Mouse (Mus musculus) lung, adult 18-20 months (tissue): ENCODE measurements around the gene Jade1.
A peak's percentile ranks its signal among the peaks of the same experiment; 100 is the strongest.

Source experiments
- DNase-seq, 2 experiments: peaks; one replicate each; pipeline ENCODE4 v3.0.0; 2022; ENCODE audit warnings: mixed read lengths in 2 of 2

Gene Jade1

GRCm38 (mm10) chr3:41555491-41556381 is at the start of gene Jade1:
Jade1 (plus strand) TSS chr3:41555731.
- no peak for DNase-seq

GRCm38 (mm10) chr3:41509441-41509840 is 46.1 kb upstream of the Jade1 start:
- DNase-seq, result peak; percentile 74 to 89

- DNase-seq, result no peak
Observed at GRCm38 (mm10) chr3:41510191-41510590, 45.3 kb upstream of the Jade1 start.

GRCm38 (mm10) chr3:41510750-41511149 is 44.8 kb upstream of the Jade1 start:
- no peak for DNase-seq

- DNase-seq, result no peak
Observed at GRCm38 (mm10) chr3:41514003-41514402, 41.5 kb upstream of the Jade1 start.

GRCm38 (mm10) chr3:41514683-41515305 is 40.7 kb upstream of the Jade1 start:
- peak in 1 of 2 experiments; percentile 38 for DNase-seq

GRCm38 (mm10) chr3:41516961-41517518 is 38.5 kb upstream of the Jade1 start:
- no peak for DNase-seq

- no peak for DNase-seq
Observed at GRCm38 (mm10) chr3:41520925-41521324, 34.6 kb upstream of the Jade1 start.

GRCm38 (mm10) chr3:41521733-41522132 is 33.8 kb upstream of the Jade1 start:
- peak in 1 of 2 experiments; percentile 48 for DNase-seq

GRCm38 (mm10) chr3:41522226-41523005 is 33.1 kb upstream of the Jade1 start:
- DNase-seq, result peak; percentile 77 to 84

GRCm38 (mm10) chr3:41523006-41523375 is 32.5 kb upstream of the Jade1 start:
- no peak for DNase-seq

GRCm38 (mm10) chr3:41523460-41523859 is 32.1 kb upstream of the Jade1 start:
- no peak for DNase-seq

- DNase-seq, result no peak
Observed at GRCm38 (mm10) chr3:41528291-41528969, 27.1 kb upstream of the Jade1 start.

GRCm38 (mm10) chr3:41530156-41530555 is 25.4 kb upstream of the Jade1 start:
- DNase-seq, result no peak

GRCm38 (mm10) chr3:41531541-41531940 is 24.0 kb upstream of the Jade1 start:
- DNase-seq, result no peak

- peak in 1 of 2 experiments; percentile 27 for DNase-seq
Observed at GRCm38 (mm10) chr3:41532109-41532508, 23.4 kb upstream of the Jade1 start.

- DNase-seq, result no peak
Observed at GRCm38 (mm10) chr3:41533660-41534059, 21.9 kb upstream of the Jade1 start.

- DNase-seq, result no peak
Observed at GRCm38 (mm10) chr3:41537957-41538356, 17.6 kb upstream of the Jade1 start.

GRCm38 (mm10) chr3:41541313-41541712 is 14.2 kb upstream of the Jade1 start:
- peak in 1 of 2 experiments; percentile 21 for DNase-seq

GRCm38 (mm10) chr3:41544451-41544850 is 11.1 kb upstream of the Jade1 start:
- DNase-seq, result no peak

GRCm38 (mm10) chr3:41547289-41547688 is 8.2 kb upstream of the Jade1 start:
- DNase-seq, result no peak

- no peak for DNase-seq
Observed at GRCm38 (mm10) chr3:41548238-41548637, 7.3 kb upstream of the Jade1 start.
